Mouse (Mus musculus) CH12.LX (cell line): ENCODE results near the gene Mdfi. TPM values are rescaled to one million over a fixed set of nuclear protein-coding genes. Genes with fewer than 3 reads are reported as not detected.

Experiments
- DNase-seq: peaks from one replicate; pipeline ENCODE4 v3.0.0-alpha.2; 2013; ENCODE audit errors: extremely low read depth
- H3K27ac ChIP-seq: 2 replicates; pipeline ENCODE4 v1.5.1; 2012; ENCODE audit warnings: low read depth, mild to moderate bottlenecking, control low read depth, moderate library complexity; ENCODE audit not compliant: insufficient read depth
- H3K27me3 ChIP-seq: replicated peaks from 2 replicates; pipeline ENCODE3; 2012; ENCODE audit warnings: inconsistent platforms
- H3K36me3 ChIP-seq, 2 experiments: replicated peaks in 1 of 2; 2 replicates each; pipeline versions ENCODE3 to v1.6.1; 2012; ENCODE audit warnings: inconsistent platforms in 1 of 2, low read length in 1 of 2, mild to moderate bottlenecking in 1 of 2, mixed read lengths in 1 of 2, moderate library complexity in 1 of 2; ENCODE audit not compliant: control insufficient read depth in 1 of 2, insufficient read depth in 1 of 2
- H3K4me1 ChIP-seq, 2 experiments: 2 replicates each; pipeline ENCODE4 v1.6.1; 2012; ENCODE audit warnings: inconsistent platforms in 1 of 2, moderate library complexity in 1 of 2; ENCODE audit not compliant: insufficient read depth in 2 of 2, control insufficient read depth in 1 of 2
- H3K4me2 ChIP-seq: 2 replicates; pipeline ENCODE4 v1.6.1; 2012; ENCODE audit warnings: low read depth, mild to moderate bottlenecking, control low read depth; ENCODE audit not compliant: poor library complexity, insufficient read depth, severe bottlenecking
- H3K4me3 ChIP-seq, 3 experiments: fragments of 150-350 bp in 1 of 3; sonication (generic) in 1 of 3; replicated peaks in 1 of 3; 2 replicates each; pipeline versions ENCODE3 to v1.5.1; 2011 to 2012; ENCODE audit warnings: low read depth in 2 of 3, low read length in 2 of 3, mild to moderate bottlenecking in 2 of 3, moderate library complexity in 2 of 3, control low read depth in 1 of 3, improper control_type of control experiment in 1 of 3, inconsistent platforms in 1 of 3, mixed read lengths in 1 of 3; ENCODE audit not compliant: poor library complexity in 1 of 3
- H3K79me2 ChIP-seq: replicated peaks from 2 replicates; pipeline ENCODE4 v1.6.1; 2012; ENCODE audit warnings: mild to moderate bottlenecking, moderate library complexity; ENCODE audit not compliant: control insufficient read depth, poor library complexity, insufficient read depth, severe bottlenecking; ENCODE audit errors: extremely low read depth
- H3K9ac ChIP-seq: 2 replicates; pipeline ENCODE4 v1.6.1; 2012; ENCODE audit warnings: low read depth, mild to moderate bottlenecking, control low read depth, moderate library complexity; ENCODE audit not compliant: insufficient read depth
- H3K9me3 ChIP-seq: replicated peaks from 2 replicates; pipeline ENCODE3; 2012; ENCODE audit warnings: low read length, inconsistent platforms, mixed read lengths
- CHD1 ChIP-seq: IDR thresholded peaks from 2 replicates; pipeline ENCODE4 v1.6.1; 2012; ENCODE audit warnings: low read depth, low read length, improper control_type of control experiment, inconsistent platforms
- CHD2 ChIP-seq: IDR thresholded peaks from 2 replicates; pipeline ENCODE4 v1.6.1; 2011; ENCODE audit warnings: low read length, improper control_type of control experiment
- CTCF ChIP-seq, 2 experiments: IDR thresholded peaks in 1 of 2; conservative IDR thresholded peaks in 1 of 2; 2 replicates each; pipeline ENCODE4 v1.5.1; 2011 to 2012; ENCODE audit warnings: low read depth in 2 of 2, low read length in 2 of 2, improper control_type of control experiment in 1 of 2, inconsistent platforms in 1 of 2, mild to moderate bottlenecking in 1 of 2, moderate library complexity in 1 of 2
- ELF1 ChIP-seq: IDR thresholded peaks from 2 replicates; pipeline ENCODE4 v1.6.1; 2014; ENCODE audit warnings: low read depth, mild to moderate bottlenecking, inconsistent platforms, low read length, improper control_type of control experiment
- EP300 ChIP-seq: IDR thresholded peaks from 2 replicates; pipeline ENCODE4 v1.6.1; 2011; ENCODE audit warnings: low read length, improper control_type of control experiment
- GABPA ChIP-seq: IDR thresholded peaks from 2 replicates; pipeline ENCODE4 v1.6.1; 2012; ENCODE audit warnings: low read depth, low read length, improper control_type of control experiment, inconsistent platforms; ENCODE audit not compliant: insufficient replicate concordance
- HCFC1 ChIP-seq: IDR thresholded peaks from 2 replicates; pipeline ENCODE4 v1.6.1; 2012; ENCODE audit warnings: low read depth, mild to moderate bottlenecking, inconsistent platforms, low read length, improper control_type of control experiment
- JUN ChIP-seq: IDR thresholded peaks from 2 replicates; pipeline ENCODE4 v1.6.1; 2011; ENCODE audit warnings: low read depth, mild to moderate bottlenecking, low read length, improper control_type of control experiment, moderate library complexity; ENCODE audit not compliant: insufficient read depth
- MAFK ChIP-seq: IDR thresholded peaks from 2 replicates; pipeline ENCODE4 v1.6.1; 2011; ENCODE audit warnings: low read length, improper control_type of control experiment; ENCODE audit not compliant: insufficient replicate concordance
- MAZ ChIP-seq: IDR thresholded peaks from 2 replicates; pipeline ENCODE4 v1.6.1; 2012; ENCODE audit warnings: low read depth, mild to moderate bottlenecking, inconsistent platforms, low read length, improper control_type of control experiment, moderate library complexity
- MEF2A ChIP-seq: IDR thresholded peaks from 2 replicates; pipeline ENCODE4 v1.6.1; 2014; ENCODE audit warnings: low read depth, mild to moderate bottlenecking, inconsistent platforms, low read length, improper control_type of control experiment, borderline replicate concordance
- PAX5 ChIP-seq: IDR thresholded peaks from 2 replicates; pipeline ENCODE4 v1.6.1; 2012; ENCODE audit warnings: low read length, inconsistent platforms, mixed read lengths
- RAD21 ChIP-seq: IDR thresholded peaks from 2 replicates; pipeline ENCODE4 v1.6.1; 2011; ENCODE audit warnings: low read depth, mild to moderate bottlenecking, low read length, improper control_type of control experiment, moderate library complexity
- SMC3 ChIP-seq: IDR thresholded peaks from 2 replicates; pipeline ENCODE4 v1.6.1; 2011; ENCODE audit warnings: low read depth, low read length, improper control_type of control experiment
- TBP ChIP-seq: conservative IDR thresholded peaks from 2 replicates; pipeline ENCODE4 v1.6.1; 2011; ENCODE audit warnings: low read depth, low read length, improper control_type of control experiment
- TCF12 ChIP-seq: IDR thresholded peaks from 2 replicates; pipeline ENCODE4 v1.6.1; 2014; ENCODE audit warnings: low read depth, mild to moderate bottlenecking, inconsistent platforms, low read length, improper control_type of control experiment
- UBTF ChIP-seq: IDR thresholded peaks from 2 replicates; pipeline ENCODE4 v1.6.1; 2012; ENCODE audit warnings: low read depth, mild to moderate bottlenecking, inconsistent platforms, low read length, improper control_type of control experiment, moderate library complexity
- ZKSCAN1 ChIP-seq: IDR thresholded peaks from 2 replicates; pipeline ENCODE4 v1.6.1; 2012; ENCODE audit warnings: low read depth, inconsistent platforms, low read length, improper control_type of control experiment, borderline replicate concordance
- ZMIZ1 ChIP-seq: IDR thresholded peaks from 2 replicates; pipeline ENCODE4 v1.6.1; 2012; ENCODE audit warnings: low read depth, mild to moderate bottlenecking, inconsistent platforms, low read length, improper control_type of control experiment
- dilution Hi-C: fragments of 300-500 bp; cut with MboI; formaldehyde crosslinking; loops from 2 replicates; pipeline ENCODE4 v1.14.3; 2020; ENCODE audit warnings: low sequenced_read_pairs; ENCODE audit not compliant: extremely low pct_unique_long_range_greater_than_20kb, extremely low pct_ligation_motif_present
- in situ Hi-C: fragments of 300-500 bp; cut with MboI; formaldehyde crosslinking; loops from 3 replicates; pipeline ENCODE4 v1.14.3; 2019; ENCODE audit warnings: low sequenced_read_pairs, low pct_ligation_motif_present, low pct_unique_long_range_greater_than_20kb, mixed read lengths
- polyA plus RNA-seq: library from polyadenylated mRNA; unstranded; fragments of >175 nt; gene quantifications from 2 replicates; pipeline ENCODE4 v1.2.1, GENCODE M21; 2012; ENCODE audit warnings: low read depth; ENCODE audit not compliant: insufficient read length
- total RNA-seq, 2 experiments: library from RNA; depleted of rRNA; stranded (reverse); fragments of 300-350 nt in 1 of 2; fragments of >200 nt in 1 of 2; gene quantifications; 2 replicates each; pipeline ENCODE4 v1.2.3; 2012 to 2014

Mdfi gene
- total and polyA plus RNA-seq, 3 experiments: 0.30 to 0.35 TPM; not detected in 1

- TF ChIP-seq EP300 (no peak), ZKSCAN1 (no peak), MAZ (no peak), CTCF (conservative IDR thresholded peaks at IDR 0.05 in 1 of 2, IDR thresholded peaks at IDR 0.05 in 1 of 2; ENCODE audit: low read depth in 2 of 2, low read length in 2 of 2) (peak; percentile 88 to 91), GABPA (no peak), MAFK (no peak), JUN (no peak), ELF1 (peak; percentile 86), CHD1 (no peak), TCF12 (no peak), CHD2 (no peak), RAD21 (peak; percentile 84), ZMIZ1 (no peak), TBP (0 out of 2 replicates have a peak, but pooled peaks have one; percentile 18), SMC3 (peak; percentile 75), PAX5 (no peak), HCFC1 (peak; percentile 35; the same call in 1 of the 2 replicates), MEF2A (no peak), UBTF (no peak)
Observed at GRCm38 (mm10) chr17:47873341-47873791, 38.9 kb upstream of the Mdfi start (continued).

- no peak for TF ChIP-seq CHD2
- Histone ChIP-seq H3K36me3 (peaks cover 55 to 95% of the 10 kb centered on the region in 2 experiments), H3K27me3 (no peaks in the 10 kb centered on the region), H3K27ac (no peak overlapping the region), H3K9me3 (no peaks in the 10 kb centered on the region), H3K79me2 (no peaks in the 10 kb centered on the region), H3K4me1 (peaks cover 0 to 40% of the 10 kb centered on the region in 2 experiments; a peak in 2 of 4 replicates), H3K9ac (no peak overlapping the region), H3K4me2 (no peak overlapping the region), H3K4me3 (no peak overlapping the region)
- in situ Hi-C loops: no loop called here
- no peak for DNase-seq
- dilution Hi-C loops: no loop called here
Observed at GRCm38 (mm10) chr17:47872311-47873011, 38.0 kb upstream of the Mdfi start.
